Mouse (Mus musculus): ENCODE measurements around the gene B3gnt2. TPM values are rescaled to one million over a fixed set of nuclear protein-coding genes. Genes with fewer than 3 reads are reported as not detected.

Gene B3gnt2
- polyA plus RNA-seq (2016; fragmentation: Nextera tagmentation; extraction: Ambion mirVana) = 1.9 and 3.4 TPM in 2 replicates

- Histone ChIP-seq H3K27me3 (ENCODE audit: low read depth, poor library complexity, severe bottlenecking) (peaks cover 67% of the 10 kb centered on the region), H3K4me3 (peak within 1 kb of the TSS; percentile 77), H3K27ac (peak within 1 kb of the TSS; percentile 80), H3K4me1 (peaks cover 30% of the 10 kb centered on the region), H3K9me3 (replicated peaks) (no peaks in the 10 kb centered on the region), H3K36me3 (no peaks in the 10 kb centered on the region)
- DNase-seq (ENCODE audit: low spot score) = peak; percentile 55
- WGBS = 5% methylated on average over 41 of the region's 41 CpGs
Observed at GRCm38 (mm10) chr11:22860335-22861227, at the start of gene B3gnt2. TSS of gene B3gnt2 (minus strand) at chr11:22860961.

- Histone ChIP-seq H3K4me1 (no peaks in the 10 kb centered on the region), H3K27ac (no peak overlapping the region), H3K36me3 (no peaks in the 10 kb centered on the region), H3K9me3 (replicated peaks) (no peaks in the 10 kb centered on the region), H3K4me3 (no peak overlapping the region), H3K27me3 (ENCODE audit: low read depth, poor library complexity, severe bottlenecking) (no peaks in the 10 kb centered on the region)
- DNase-seq (ENCODE audit: low spot score) = no peak
Observed at GRCm38 (mm10) chr11:22906453-22906865, 45.7 kb upstream of the B3gnt2 start.

- no peak for DNase-seq (ENCODE audit: low spot score)
- Histone ChIP-seq H3K27me3 (ENCODE audit: low read depth, poor library complexity, severe bottlenecking) (no peaks in the 10 kb centered on the region), H3K4me1 (no peaks in the 10 kb centered on the region), H3K36me3 (peaks cover 18% of the 10 kb centered on the region), H3K9me3 (replicated peaks) (no peaks in the 10 kb centered on the region), H3K4me3 (no peak overlapping the region), H3K27ac (no peak overlapping the region)
- WGBS = 87% methylated on average over 2 of the region's 2 CpGs
Observed at GRCm38 (mm10) chr11:22902923-22903322, 42.2 kb upstream of the B3gnt2 start.

- H3K4me1 ChIP-seq = no peaks in the 10 kb centered on the region
- no peak overlapping the region for H3K27ac ChIP-seq
- no peaks in the 10 kb centered on the region for H3K27me3 ChIP-seq (ENCODE audit: low read depth, poor library complexity, severe bottlenecking)
- DNase-seq (ENCODE audit: low spot score) = no peak
- H3K4me3 ChIP-seq = no peak overlapping the region
- peaks cover 18% of the 10 kb centered on the region for H3K36me3 ChIP-seq
- no peaks in the 10 kb centered on the region for H3K9me3 ChIP-seq (replicated peaks)
- 82% methylated on average over 3 of the region's 3 CpGs for WGBS
Observed at GRCm38 (mm10) chr11:22900041-22900440, 39.3 kb upstream of the B3gnt2 start.

GRCm38 (mm10) chr11:22897642-22898041 is 36.9 kb upstream of the B3gnt2 start:
- no peak for DNase-seq (ENCODE audit: low spot score)
- H3K4me3 ChIP-seq = no peak overlapping the region
- no peak overlapping the region for H3K27ac ChIP-seq
- no peaks in the 10 kb centered on the region for H3K27me3 ChIP-seq (ENCODE audit: low read depth, poor library complexity, severe bottlenecking)
- H3K36me3 ChIP-seq = peaks cover 18% of the 10 kb centered on the region
- H3K4me1 ChIP-seq = peaks cover 8% of the 10 kb centered on the region
- WGBS = 92% methylated on average over 4 of the region's 4 CpGs
- no peaks in the 10 kb centered on the region for H3K9me3 ChIP-seq (replicated peaks)

- H3K4me3 ChIP-seq = no peak overlapping the region
- WGBS = 95% methylated on average over 4 of the region's 4 CpGs
- H3K36me3 ChIP-seq = peaks cover 18% of the 10 kb centered on the region
- no peaks in the 10 kb centered on the region for H3K27me3 ChIP-seq (ENCODE audit: low read depth, poor library complexity, severe bottlenecking)
- peaks cover 8% of the 10 kb centered on the region for H3K4me1 ChIP-seq
- DNase-seq (ENCODE audit: low spot score) = no peak
- H3K27ac ChIP-seq = no peak overlapping the region
- H3K9me3 ChIP-seq (replicated peaks) = no peaks in the 10 kb centered on the region
Observed at GRCm38 (mm10) chr11:22897127-22897526, 36.4 kb upstream of the B3gnt2 start.

- Histone ChIP-seq H3K9me3 (replicated peaks) (no peaks in the 10 kb centered on the region), H3K36me3 (0 out of 2 replicates have a peak, but pooled peaks cover under 1% of the 10 kb centered on the region), H3K4me3 (no peak overlapping the region), H3K27ac (no peak overlapping the region), H3K27me3 (ENCODE audit: low read depth, poor library complexity, severe bottlenecking) (no peaks in the 10 kb centered on the region), H3K4me1 (peaks cover 8% of the 10 kb centered on the region)
- 55% methylated on average over 3 of the region's 3 CpGs for WGBS
- DNase-seq (ENCODE audit: low spot score) = no peak
Observed at GRCm38 (mm10) chr11:22893075-22893474, 32.3 kb upstream of the B3gnt2 start.

GRCm38 (mm10) chr11:22892466-22892865 is 31.7 kb upstream of the B3gnt2 start:
- no peak overlapping the region for H3K27ac ChIP-seq
- peaks cover 8% of the 10 kb centered on the region for H3K4me1 ChIP-seq
- H3K4me3 ChIP-seq = no peak overlapping the region
- no peaks in the 10 kb centered on the region for H3K9me3 ChIP-seq (replicated peaks)
- H3K36me3 ChIP-seq = no peaks in the 10 kb centered on the region
- no peak for DNase-seq (ENCODE audit: low spot score)
- no peaks in the 10 kb centered on the region for H3K27me3 ChIP-seq (ENCODE audit: low read depth, poor library complexity, severe bottlenecking)
- WGBS = 84% methylated on average over 6 of the region's 6 CpGs

- H3K4me1 ChIP-seq = peaks cover 8% of the 10 kb centered on the region
- DNase-seq (ENCODE audit: low spot score) = no peak
- H3K27ac ChIP-seq = no peak overlapping the region
- H3K4me3 ChIP-seq = no peak overlapping the region
- WGBS = 91% methylated on average over 7 of the region's 7 CpGs
- no peaks in the 10 kb centered on the region for H3K36me3 ChIP-seq
- no peaks in the 10 kb centered on the region for H3K27me3 ChIP-seq (ENCODE audit: low read depth, poor library complexity, severe bottlenecking)
- no peaks in the 10 kb centered on the region for H3K9me3 ChIP-seq (replicated peaks)
Observed at GRCm38 (mm10) chr11:22891876-22892275, 31.1 kb upstream of the B3gnt2 start.

- DNase-seq (ENCODE audit: low spot score) = no peak
- Histone ChIP-seq H3K27ac (no peak overlapping the region), H3K4me1 (peaks cover 8% of the 10 kb centered on the region), H3K9me3 (replicated peaks) (no peaks in the 10 kb centered on the region), H3K4me3 (no peak overlapping the region), H3K27me3 (ENCODE audit: low read depth, poor library complexity, severe bottlenecking) (no peaks in the 10 kb centered on the region), H3K36me3 (no peaks in the 10 kb centered on the region)
- 82% methylated on average over 9 of the region's 9 CpGs for WGBS
Observed at GRCm38 (mm10) chr11:22891242-22891641, 30.5 kb upstream of the B3gnt2 start.

- Histone ChIP-seq H3K27me3 (ENCODE audit: low read depth, poor library complexity, severe bottlenecking) (no peaks in the 10 kb centered on the region), H3K4me1 (peaks cover 8% of the 10 kb centered on the region), H3K27ac (no peak overlapping the region), H3K9me3 (replicated peaks) (no peaks in the 10 kb centered on the region), H3K4me3 (no peak overlapping the region), H3K36me3 (no peaks in the 10 kb centered on the region)
- DNase-seq (ENCODE audit: low spot score) = no peak
- WGBS = 85% methylated on average over 3 of the region's 3 CpGs
Observed at GRCm38 (mm10) chr11:22889224-22889623, 28.5 kb upstream of the B3gnt2 start.

- no peaks in the 10 kb centered on the region for H3K9me3 ChIP-seq (replicated peaks)
- 94% methylated on average over 4 of the region's 4 CpGs for WGBS
Observed at GRCm38 (mm10) chr11:22886991-22887390, 26.2 kb upstream of the B3gnt2 start.

GRCm38 (mm10) chr11:22885350-22885749 is 24.6 kb upstream of the B3gnt2 start:
- 96% methylated on average over 1 of the region's 1 CpGs for WGBS
- Histone ChIP-seq H3K4me3 (no peak overlapping the region), H3K27ac (no peak overlapping the region), H3K36me3 (no peaks in the 10 kb centered on the region), H3K4me1 (no peaks in the 10 kb centered on the region), H3K27me3 (ENCODE audit: low read depth, poor library complexity, severe bottlenecking) (no peaks in the 10 kb centered on the region), H3K9me3 (replicated peaks) (no peaks in the 10 kb centered on the region)
- no peak for DNase-seq (ENCODE audit: low spot score)

More at GRCm38 (mm10) chr11:22886991-22887390, 26.2 kb upstream of the B3gnt2 start:
- Histone ChIP-seq H3K4me1 (no peaks in the 10 kb centered on the region), H3K36me3 (no peaks in the 10 kb centered on the region), H3K4me3 (no peak overlapping the region), H3K27me3 (ENCODE audit: low read depth, poor library complexity, severe bottlenecking) (no peaks in the 10 kb centered on the region), H3K27ac (no peak overlapping the region)
- no peak for DNase-seq (ENCODE audit: low spot score)

All from limb, embryonic 10.5 days (tissue).